Mouse (Mus musculus) CH12F3 (cell line): ENCODE results near the gene Frmd8.

Source experiments
- in situ Hi-C: fragments of 300-500 bp; cut with MboI; formaldehyde crosslinking; loops from 2 replicates; pipeline ENCODE4 v1.14.3; 2020; ENCODE audit warnings: low sequenced_read_pairs

The Frmd8 gene

GRCm38 (mm10) chr19:5810840-5811563, 64.1 kb downstream of the Frmd8 start:
- in situ Hi-C loops: no loop called here

DNA sequence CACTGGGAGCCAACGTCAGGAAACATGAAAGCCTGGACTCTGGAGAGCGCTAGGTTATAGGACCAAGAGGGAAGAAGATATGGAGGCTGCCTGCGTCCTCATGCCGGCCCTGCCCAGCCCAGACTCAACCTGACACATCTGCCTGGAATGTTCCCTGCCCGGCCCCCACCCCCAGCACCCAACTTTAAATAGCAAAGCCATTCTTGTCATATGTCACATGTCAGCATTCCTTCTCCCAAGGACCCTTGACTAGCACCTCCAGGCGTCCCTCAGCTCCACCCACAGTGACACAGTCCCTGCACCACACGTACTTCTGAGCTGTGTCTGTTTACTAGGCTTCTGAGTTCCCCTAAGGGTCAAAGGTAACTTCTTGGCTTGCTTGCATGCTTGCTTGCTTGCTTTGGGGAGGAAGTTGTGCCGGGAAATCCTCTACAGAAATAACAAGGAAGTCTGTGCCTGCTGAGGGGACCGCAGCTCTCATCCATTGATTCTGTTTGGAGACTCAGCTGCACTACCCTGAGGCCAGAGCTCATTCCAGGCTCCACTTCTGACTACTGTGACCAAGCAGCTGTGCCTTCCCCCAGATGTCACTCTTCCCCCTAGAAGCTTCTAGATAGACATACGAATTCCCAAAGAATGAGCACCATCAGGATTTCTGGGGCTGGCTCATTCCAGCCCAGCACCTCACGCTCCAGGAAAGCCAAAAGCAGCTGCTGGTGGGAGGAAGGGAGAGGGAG, 64.8 kb downstream of the Frmd8 start:
- in situ Hi-C loops: no loop called here

- in situ Hi-C loops: no loop called here
Measured at GRCm38 (mm10) chr19:5809712-5810089, 65.4 kb downstream of the Frmd8 start.

- in situ Hi-C loops: no loop called here
Measured at GRCm38 (mm10) chr19:5808955-5809711, 65.9 kb downstream of the Frmd8 start.

DNA sequence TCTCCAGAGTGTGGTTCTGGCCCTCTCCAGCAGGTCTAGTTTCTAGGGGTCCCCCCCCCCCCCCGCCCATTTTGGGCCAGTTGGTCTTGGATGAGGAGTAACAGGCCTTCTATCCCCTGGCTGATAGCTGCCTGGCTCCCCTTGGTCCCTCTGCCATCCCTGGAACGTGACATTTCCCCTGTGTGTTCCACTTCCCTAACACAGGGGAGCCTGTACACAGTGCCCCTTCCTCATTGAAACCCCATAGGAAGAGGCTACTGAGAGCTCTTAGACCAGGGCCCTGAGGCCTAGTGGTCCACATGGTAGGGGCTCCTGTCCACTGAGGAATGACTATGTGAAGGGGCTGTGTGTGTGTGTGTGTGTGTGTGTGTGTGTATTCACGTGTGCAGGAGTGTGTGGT, 67.3 kb downstream of the Frmd8 start:
- in situ Hi-C loops: no loop called here

DNA sequence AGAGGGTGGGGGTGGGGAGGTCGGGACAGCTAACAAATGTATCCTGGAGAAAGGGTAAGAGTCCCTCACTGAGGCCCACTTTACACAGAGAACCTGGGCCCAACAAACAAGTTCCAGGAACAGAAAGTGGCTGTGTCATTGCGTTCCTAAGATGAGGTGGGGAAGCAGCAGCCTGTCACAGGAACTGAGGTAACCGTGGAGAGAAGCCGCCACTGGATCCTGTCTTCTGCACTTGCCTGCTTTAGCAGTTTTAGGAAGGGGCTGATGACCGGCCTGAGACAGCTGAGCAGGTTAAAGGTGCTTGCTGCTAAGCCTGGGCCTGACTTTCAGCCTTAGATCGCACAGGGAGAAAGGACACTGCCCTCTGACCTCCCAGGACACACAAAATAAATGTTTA, 68.3 kb downstream of the Frmd8 start:
- in situ Hi-C loops: no loop called here

- in situ Hi-C loops: no loop called here
Measured at GRCm38 (mm10) chr19:5806051-5806808, 68.8 kb downstream of the Frmd8 start.

- in situ Hi-C loops: no loop called here
Measured at GRCm38 (mm10) chr19:5804371-5804899, 70.6 kb downstream of the Frmd8 start.

GRCm38 (mm10) chr19:5803881-5804279, 71.2 kb downstream of the Frmd8 start:
- in situ Hi-C loops: no loop called here

GRCm38 (mm10) chr19:5803041-5803880, 71.8 kb downstream of the Frmd8 start:
- in situ Hi-C loops: no loop called here

- in situ Hi-C loops: no loop called here
Measured at GRCm38 (mm10) chr19:5802787-5803040, 72.4 kb downstream of the Frmd8 start.

DNA sequence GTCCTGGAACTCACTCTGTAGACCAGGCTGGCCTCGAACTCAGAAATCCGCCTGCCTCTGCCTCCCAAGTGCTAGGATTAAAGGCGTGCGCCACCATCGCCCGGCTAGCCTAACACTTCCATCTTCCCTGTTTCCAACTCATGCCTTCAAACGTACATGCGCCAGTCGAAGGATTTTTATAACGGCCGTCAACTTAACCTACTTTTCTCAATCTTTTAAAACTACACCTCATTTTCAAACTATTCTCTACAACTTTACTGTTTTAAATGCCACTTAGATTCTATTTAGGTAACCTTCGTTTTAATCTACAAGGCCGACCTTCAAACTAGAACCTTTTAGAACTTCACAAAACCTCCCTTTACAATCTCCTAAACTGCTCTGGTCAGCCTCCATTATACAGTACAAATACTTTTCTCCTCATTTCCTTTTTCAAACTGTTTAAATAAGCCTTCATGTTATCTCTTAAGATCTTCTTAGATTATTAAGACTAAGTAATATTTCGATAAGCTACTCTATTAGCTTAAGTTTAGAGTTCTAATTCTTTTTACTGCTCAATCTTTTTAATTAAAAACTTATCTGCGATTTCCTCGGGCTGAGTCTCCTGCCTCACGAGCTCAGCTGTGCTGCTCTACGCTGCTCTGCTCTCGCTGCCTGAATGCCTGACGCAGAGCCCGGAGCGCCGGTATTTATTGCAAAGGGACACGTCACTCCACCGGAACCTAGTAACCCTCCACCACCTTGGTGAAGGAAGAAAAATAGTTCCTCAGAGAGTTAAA, 72.9 kb downstream of the Frmd8 start:
- in situ Hi-C loops: no loop called here

DNA sequence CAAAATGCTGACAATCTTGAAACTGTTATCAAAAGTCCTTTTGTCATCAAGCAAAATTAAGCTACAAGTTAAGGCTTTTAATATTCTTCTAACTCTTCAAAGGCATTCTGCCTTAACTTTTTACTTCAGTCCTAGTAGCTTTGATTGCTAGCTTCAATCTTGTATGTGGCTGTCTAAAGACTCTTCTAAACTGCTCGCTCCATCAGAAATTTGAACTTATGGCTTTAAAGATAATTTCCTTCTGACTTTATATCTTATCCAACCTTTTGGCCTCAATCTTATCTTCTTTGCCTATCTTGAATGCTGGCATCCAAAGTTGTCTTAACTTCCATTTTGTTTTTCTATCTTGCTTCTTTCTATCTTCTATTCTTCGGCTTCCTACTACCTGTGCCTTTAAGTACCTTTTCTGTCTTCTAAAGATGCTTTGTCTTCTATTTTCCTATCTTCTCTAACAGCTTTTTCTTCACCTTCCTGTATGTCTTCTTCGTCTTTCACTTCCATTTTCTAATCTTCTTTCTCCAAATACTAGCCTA, 73.6 kb downstream of the Frmd8 start:
- in situ Hi-C loops: no loop called here

DNA sequence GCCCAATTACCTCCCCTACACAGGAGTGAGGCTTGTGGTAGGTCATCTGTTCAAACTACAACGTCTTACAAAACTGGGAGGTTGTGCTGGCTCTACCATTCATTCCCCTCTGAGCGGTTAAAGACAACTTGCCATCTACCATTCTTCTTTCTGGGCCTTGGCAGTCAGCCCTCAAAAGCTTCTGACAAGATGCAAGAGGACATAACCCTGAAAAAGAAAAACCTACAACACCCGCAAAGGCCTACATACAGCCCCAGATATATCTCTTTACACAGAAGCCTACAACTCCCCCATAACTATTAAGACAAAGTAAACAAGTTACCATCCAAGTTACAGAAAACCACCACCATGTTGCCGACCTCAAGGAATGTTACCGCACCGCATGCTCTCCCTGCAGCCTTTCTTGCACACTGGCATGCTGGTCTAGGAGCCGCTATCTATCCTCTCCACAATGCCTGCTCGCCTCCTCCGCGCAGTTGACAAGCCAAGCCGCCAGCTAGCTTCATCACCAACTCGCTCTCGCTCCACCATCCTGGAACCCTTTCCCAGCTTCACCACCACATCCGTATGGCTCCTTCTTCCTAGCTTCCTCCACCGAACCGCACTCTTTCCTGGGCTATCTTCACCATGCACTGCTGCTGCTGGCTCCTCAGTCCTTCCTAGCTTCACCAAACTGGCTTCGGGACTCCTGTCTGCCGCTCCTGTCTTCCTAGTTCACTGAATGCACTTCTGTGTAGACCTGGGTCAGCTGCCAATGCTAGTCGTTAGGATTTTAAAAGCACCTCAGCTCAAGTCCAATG, 74.2 kb downstream of the Frmd8 start:
- in situ Hi-C loops: no loop called here

GRCm38 (mm10) chr19:5800350-5800631, 74.8 kb downstream of the Frmd8 start:
- in situ Hi-C loops: no loop called here
